Mouse (Mus musculus): ENCODE results near the gene Hdac10. TPM values are rescaled to one million over a fixed set of nuclear protein-coding genes. Genes with fewer than 3 reads are reported as not detected.

Gene Hdac10
- polyA plus RNA-seq, 1 experiment from 2014 or later: 14.2 TPM

DNA sequence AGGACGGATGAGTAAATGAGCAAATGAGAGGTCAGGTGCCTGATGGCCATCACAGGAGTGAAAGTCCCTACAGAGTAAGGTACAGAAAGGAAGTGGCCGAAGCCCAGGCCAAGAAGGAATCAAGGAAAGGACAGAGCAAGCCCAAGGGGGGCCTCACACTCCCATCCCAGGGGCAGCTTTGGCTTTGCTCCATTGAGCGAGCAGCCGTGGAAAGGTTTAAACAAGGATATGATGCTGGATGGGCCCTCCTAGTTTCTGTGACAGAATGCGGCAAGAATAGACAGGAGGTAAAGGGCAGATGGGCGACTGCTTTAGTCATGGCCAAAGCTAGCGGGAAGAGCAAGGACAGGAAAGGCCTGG is 9.5 kb upstream of the Hdac10 start:
- no peak overlapping the region for H3K4me3 ChIP-seq (ENCODE audit: low read depth, low read length)
- no peaks in the 10 kb centered on the region for H3K27me3 ChIP-seq (ENCODE audit: control insufficient read depth, insufficient read depth, low read length)
- no peaks in the 10 kb centered on the region for H3K9me3 ChIP-seq (ENCODE audit: control insufficient read depth, low read length)
- ATAC-seq (replicated peaks; ENCODE audit: low FRiP score) (no peak), DNase-seq (ENCODE audit: low spot score) (no peak)
- H3K36me3 ChIP-seq (ENCODE audit: control insufficient read depth, insufficient read depth, low read length): no peaks in the 10 kb centered on the region
- peaks cover 4% of the 10 kb centered on the region; the same call in 1 of the 2 replicates for H3K4me1 ChIP-seq (replicated peaks; ENCODE audit: control insufficient read depth, insufficient read depth, low read length)
- WGBS: 95% methylated on average over 7 of the region's 7 CpGs
- H3K27ac ChIP-seq (ENCODE audit: low read depth, low read length): no peak overlapping the region
- H3K4me2 ChIP-seq (ENCODE audit: low read depth, low read length, severe bottlenecking): no peak overlapping the region
- H3K9ac ChIP-seq (ENCODE audit: low read length): no peak overlapping the region

DNA sequence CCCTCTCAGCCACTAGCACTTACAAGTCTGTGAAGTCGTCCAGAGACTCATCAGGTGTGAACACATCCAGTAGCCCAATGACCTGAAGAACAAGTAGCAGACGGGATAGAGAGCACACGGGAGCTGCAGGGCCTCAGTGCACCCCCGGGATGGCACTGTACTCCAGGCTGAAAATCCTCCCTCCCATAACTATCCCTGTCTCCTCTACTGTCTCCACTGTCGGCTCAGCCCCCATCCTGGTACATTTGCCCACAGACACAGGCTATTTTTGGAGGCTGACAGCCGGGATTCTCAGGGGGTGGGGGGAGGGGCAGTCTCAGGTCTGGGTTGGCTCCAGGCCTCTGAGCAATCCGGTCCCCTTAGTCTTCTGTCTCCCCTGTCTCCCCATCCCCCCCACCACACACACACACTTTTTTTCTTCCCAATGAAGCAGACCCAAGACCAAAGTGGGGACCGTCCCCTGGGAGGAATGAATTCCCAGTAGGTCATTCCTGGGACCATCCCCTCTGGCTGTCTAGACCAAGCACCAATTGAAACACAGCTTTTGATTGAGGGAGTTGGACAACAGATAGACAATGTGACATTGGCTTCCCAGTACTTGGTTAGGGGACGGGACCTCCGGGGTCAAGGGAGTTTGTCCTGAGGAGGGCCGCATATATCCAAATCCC is 9.0 kb upstream of the Hdac10 start:
- DNase-seq (ENCODE audit: low spot score) (no peak), ATAC-seq (replicated peaks; ENCODE audit: low FRiP score) (no peak)
- peaks cover 4% of the 10 kb centered on the region; the same call in 1 of the 2 replicates for H3K4me1 ChIP-seq (replicated peaks; ENCODE audit: control insufficient read depth, insufficient read depth, low read length)
- H3K4me2 ChIP-seq (ENCODE audit: low read depth, low read length, severe bottlenecking): no peak overlapping the region
- no peak overlapping the region for H3K27ac ChIP-seq (ENCODE audit: low read depth, low read length)
- H3K9me3 ChIP-seq (ENCODE audit: control insufficient read depth, low read length): no peaks in the 10 kb centered on the region
- H3K4me3 ChIP-seq (ENCODE audit: low read depth, low read length): no peak overlapping the region
- H3K9ac ChIP-seq (ENCODE audit: low read length): no peak overlapping the region
- no peaks in the 10 kb centered on the region for H3K27me3 ChIP-seq (ENCODE audit: control insufficient read depth, insufficient read depth, low read length)
- no peaks in the 10 kb centered on the region for H3K36me3 ChIP-seq (ENCODE audit: control insufficient read depth, insufficient read depth, low read length)
- 80% methylated on average over 11 of the region's 11 CpGs for WGBS

DNA sequence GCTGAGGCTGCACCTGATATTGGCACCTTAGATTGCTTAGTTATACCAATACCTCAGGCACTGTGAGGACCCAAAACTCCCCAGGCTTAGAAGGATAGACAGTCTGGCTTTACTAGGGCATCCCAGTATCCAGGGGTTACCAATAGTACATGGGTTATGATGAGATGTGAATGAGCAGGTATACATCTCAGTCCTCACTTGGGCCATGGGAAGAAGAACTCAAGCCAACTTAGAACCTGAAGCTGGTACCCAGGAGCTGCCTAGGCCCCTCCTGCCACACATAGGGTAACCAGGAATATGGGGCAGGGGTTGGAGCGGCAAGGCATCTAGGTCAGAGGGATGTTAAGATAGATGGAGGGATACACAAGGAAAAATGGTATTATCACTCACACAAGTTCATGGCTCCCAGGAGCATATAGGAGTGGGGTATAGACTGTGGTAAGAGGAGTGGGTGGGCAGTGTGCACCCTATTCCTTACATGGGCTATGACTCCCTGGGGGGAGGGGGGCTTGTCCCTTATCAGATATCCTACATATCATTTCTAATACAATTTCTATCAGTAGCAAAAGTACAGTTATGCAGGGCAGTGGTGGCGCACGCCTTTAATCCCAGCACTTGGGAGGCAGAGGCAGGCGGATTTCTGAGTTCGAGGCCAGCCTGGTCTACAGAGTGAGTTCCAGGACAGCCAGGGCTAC is 8.1 kb upstream of the Hdac10 start:
- Histone ChIP-seq H3K4me3 (ENCODE audit: low read depth, low read length) (no peak overlapping the region), H3K27me3 (ENCODE audit: control insufficient read depth, insufficient read depth, low read length) (no peaks in the 10 kb centered on the region), H3K27ac (ENCODE audit: low read depth, low read length) (no peak overlapping the region), H3K9me3 (ENCODE audit: control insufficient read depth, low read length) (no peaks in the 10 kb centered on the region), H3K9ac (ENCODE audit: low read length) (no peak overlapping the region), H3K36me3 (ENCODE audit: control insufficient read depth, insufficient read depth, low read length) (no peaks in the 10 kb centered on the region), H3K4me1 (replicated peaks; ENCODE audit: control insufficient read depth, insufficient read depth, low read length) (peaks cover 4% of the 10 kb centered on the region; the same call in 1 of the 2 replicates), H3K4me2 (ENCODE audit: low read depth, low read length, severe bottlenecking) (no peak overlapping the region)
- 96% methylated on average over 4 of the region's 5 CpGs for WGBS
- DNase-seq (ENCODE audit: low spot score) (no peak), ATAC-seq (replicated peaks; ENCODE audit: low FRiP score) (no peak)

DNA sequence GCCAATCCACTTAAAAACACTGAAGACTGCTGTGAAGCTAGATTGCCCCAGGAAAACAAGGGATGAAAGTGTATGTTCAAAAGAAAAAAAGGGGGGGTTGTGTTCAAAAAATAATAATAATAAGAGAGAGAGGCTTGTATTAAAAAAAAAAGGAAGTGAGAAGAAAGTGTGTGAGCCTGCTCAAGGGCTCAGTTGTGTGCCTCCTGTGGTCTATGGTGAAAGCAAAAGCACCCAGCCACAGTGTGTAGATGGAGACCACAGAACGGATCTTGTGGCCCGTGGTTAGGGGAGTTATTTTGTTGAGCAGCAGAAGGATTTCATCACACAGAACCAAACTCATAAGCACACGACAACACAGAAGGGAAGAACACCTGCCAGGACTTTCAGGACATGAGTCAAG is 2.8 kb upstream of the Hdac10 start:
- H3K9ac ChIP-seq (ENCODE audit: low read length): no peak overlapping the region
- DNase-seq (ENCODE audit: low spot score) (no peak), ATAC-seq (replicated peaks; ENCODE audit: low FRiP score) (no peak)
- WGBS: 84% methylated on average over 3 of the region's 3 CpGs
- no peak overlapping the region for H3K27ac ChIP-seq (ENCODE audit: low read depth, low read length)
- 0 out of 2 replicates have a peak, but pooled peaks cover 2% of the 10 kb centered on the region for H3K4me1 ChIP-seq (replicated peaks; ENCODE audit: control insufficient read depth, insufficient read depth, low read length)
- H3K4me2 ChIP-seq (ENCODE audit: low read depth, low read length, severe bottlenecking): no peak overlapping the region
- no peaks in the 10 kb centered on the region for H3K9me3 ChIP-seq (ENCODE audit: control insufficient read depth, low read length)
- H3K36me3 ChIP-seq (ENCODE audit: control insufficient read depth, insufficient read depth, low read length): no peaks in the 10 kb centered on the region
- H3K27me3 ChIP-seq (ENCODE audit: control insufficient read depth, insufficient read depth, low read length): no peaks in the 10 kb centered on the region
- H3K4me3 ChIP-seq (ENCODE audit: low read depth, low read length): no peak overlapping the region

DNA sequence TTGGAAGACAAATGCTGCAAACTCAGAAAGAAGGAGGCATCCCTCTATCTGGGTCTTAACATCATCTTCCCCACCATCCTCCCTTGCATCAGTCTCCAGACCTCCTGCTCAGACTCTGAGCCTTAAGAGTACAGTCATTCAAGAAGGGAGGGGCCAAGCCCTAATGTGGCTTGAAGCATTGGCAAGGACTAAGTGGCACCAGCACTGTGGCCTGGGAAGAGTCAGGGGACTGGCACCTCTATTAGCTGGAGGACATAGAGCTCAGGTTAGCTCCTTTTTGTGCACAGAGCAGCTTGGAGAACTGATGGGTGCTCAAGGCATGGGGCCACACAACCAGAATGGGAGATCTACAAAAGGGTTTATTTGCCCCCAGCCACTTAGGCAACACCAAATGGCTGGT is 1.7 kb upstream of the Hdac10 start:
- H3K36me3 ChIP-seq (ENCODE audit: control insufficient read depth, insufficient read depth, low read length): no peaks in the 10 kb centered on the region
- no peak overlapping the region for H3K4me2 ChIP-seq (ENCODE audit: low read depth, low read length, severe bottlenecking)
- H3K9ac ChIP-seq (ENCODE audit: low read length): no peak overlapping the region
- H3K4me1 ChIP-seq (replicated peaks; ENCODE audit: control insufficient read depth, insufficient read depth, low read length): 0 out of 2 replicates have a peak, but pooled peaks cover 2% of the 10 kb centered on the region
- ATAC-seq (replicated peaks; ENCODE audit: low FRiP score): no peak
- no peaks in the 10 kb centered on the region for H3K27me3 ChIP-seq (ENCODE audit: control insufficient read depth, insufficient read depth, low read length)
- no peak overlapping the region for H3K4me3 ChIP-seq (ENCODE audit: low read depth, low read length)
- no peak for DNase-seq (ENCODE audit: low spot score)
- no peak overlapping the region for H3K27ac ChIP-seq (ENCODE audit: low read depth, low read length)
- H3K9me3 ChIP-seq (ENCODE audit: control insufficient read depth, low read length): no peaks in the 10 kb centered on the region

DNA sequence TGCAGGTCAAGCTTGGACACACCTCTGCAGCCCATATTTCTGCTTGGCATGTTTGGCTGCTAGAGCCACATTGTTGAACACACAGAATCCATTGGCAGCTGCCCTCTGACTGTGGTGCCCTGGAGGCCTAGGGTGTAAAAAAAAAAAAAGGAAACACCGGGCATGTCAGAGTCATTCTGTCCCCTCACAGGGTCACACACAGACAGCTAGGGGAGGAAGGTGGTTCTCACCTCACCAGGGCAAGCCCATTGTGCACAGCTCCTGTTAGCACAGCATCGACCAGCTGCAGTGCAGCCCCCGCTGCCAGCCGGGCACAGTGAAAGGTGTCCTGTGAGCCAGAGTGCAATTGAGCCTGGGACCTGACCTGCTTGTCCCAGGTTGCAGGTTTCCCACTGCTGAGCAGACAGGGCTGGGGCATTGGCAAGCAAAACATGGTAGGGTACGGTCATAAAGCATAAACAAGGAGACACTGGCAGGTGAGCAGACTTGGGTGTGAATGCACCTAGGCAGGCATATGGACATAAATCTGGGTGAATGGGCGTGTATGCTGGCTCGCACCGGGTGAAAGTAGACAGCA is 1.0 kb downstream of the Hdac10 start:
- peaks cover 9% of the 10 kb centered on the region for H3K4me1 ChIP-seq (replicated peaks; ENCODE audit: control insufficient read depth, insufficient read depth, low read length)
- ATAC-seq (replicated peaks; ENCODE audit: low FRiP score) (no peak), DNase-seq (ENCODE audit: low spot score) (no peak)
- peak overlapping the region; percentile 42; the same call in 1 of the 2 replicates for H3K4me3 ChIP-seq (ENCODE audit: low read depth, low read length)
- no peaks in the 10 kb centered on the region for H3K36me3 ChIP-seq (ENCODE audit: control insufficient read depth, insufficient read depth, low read length)
- 88% methylated on average over 8 of the region's 8 CpGs for WGBS
- H3K4me2 ChIP-seq (ENCODE audit: low read depth, low read length, severe bottlenecking): peak overlapping the region; percentile 63; the same call in 1 of the 2 replicates
- no peak overlapping the region for H3K27ac ChIP-seq (ENCODE audit: low read depth, low read length)
- H3K9ac ChIP-seq (ENCODE audit: low read length): peak overlapping the region; percentile 64; the same call in 1 of the 2 replicates
- H3K27me3 ChIP-seq (ENCODE audit: control insufficient read depth, insufficient read depth, low read length): no peaks in the 10 kb centered on the region
- no peaks in the 10 kb centered on the region for H3K9me3 ChIP-seq (ENCODE audit: control insufficient read depth, low read length)

DNA sequence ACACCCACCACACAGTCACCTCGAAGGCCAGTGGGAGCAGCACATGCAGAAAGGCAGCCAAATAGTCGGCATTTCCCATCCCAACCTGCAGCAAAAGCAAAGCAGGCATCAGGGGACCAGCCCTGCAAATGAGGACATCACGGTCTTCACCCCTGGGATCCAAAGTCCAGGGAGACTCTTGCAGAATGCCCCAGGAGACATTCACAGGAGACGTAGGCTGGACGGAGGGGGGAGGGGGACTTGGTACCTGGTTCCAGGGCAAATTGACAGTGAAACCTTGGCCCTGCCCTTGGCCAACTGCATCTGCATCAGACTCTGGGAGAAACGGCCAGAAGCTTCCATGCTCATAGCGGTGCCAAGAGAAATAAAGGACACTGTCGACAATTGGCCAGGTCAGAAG is 1.9 kb downstream of the Hdac10 start:
- Histone ChIP-seq H3K9ac (ENCODE audit: low read length) (no peak overlapping the region), H3K9me3 (ENCODE audit: control insufficient read depth, low read length) (no peaks in the 10 kb centered on the region)
- no peak for ATAC-seq (replicated peaks; ENCODE audit: low FRiP score)

DNA sequence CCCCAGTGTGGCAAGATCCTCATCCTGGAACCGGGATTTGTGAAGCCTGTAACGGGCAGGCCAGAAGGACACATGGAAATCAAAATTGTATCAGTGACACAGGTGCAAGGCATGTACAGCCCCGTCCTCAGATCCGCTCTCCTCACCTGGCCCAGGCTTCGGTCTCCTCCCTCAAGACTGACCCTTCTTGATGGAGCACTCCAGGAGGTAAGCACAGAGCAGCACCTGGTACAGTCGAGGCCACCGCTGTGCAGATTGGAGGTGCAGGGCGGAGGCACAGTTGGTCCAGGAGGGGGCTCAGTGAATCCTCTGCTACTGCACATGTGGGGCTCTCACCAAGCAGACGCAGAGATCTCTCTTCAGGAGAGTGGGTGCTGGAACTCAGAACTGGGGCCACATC is 3.1 kb downstream of the Hdac10 start:
- H3K4me3 ChIP-seq (ENCODE audit: low read depth, low read length): no peak overlapping the region
- H3K9ac ChIP-seq (ENCODE audit: low read length): no peak overlapping the region

More for the DNA sequence above, 1.9 kb downstream of the Hdac10 start:
- H3K4me3 ChIP-seq (ENCODE audit: low read depth, low read length): no peak overlapping the region
- no peak overlapping the region for H3K27ac ChIP-seq (ENCODE audit: low read depth, low read length)
- 92% methylated on average over 8 of the region's 8 CpGs for WGBS
- H3K4me1 ChIP-seq (replicated peaks; ENCODE audit: control insufficient read depth, insufficient read depth, low read length): peaks cover 15% of the 10 kb centered on the region
- no peak overlapping the region for H3K4me2 ChIP-seq (ENCODE audit: low read depth, low read length, severe bottlenecking)
- DNase-seq (ENCODE audit: low spot score): no peak
- H3K27me3 ChIP-seq (ENCODE audit: control insufficient read depth, insufficient read depth, low read length): no peaks in the 10 kb centered on the region
- H3K36me3 ChIP-seq (ENCODE audit: control insufficient read depth, insufficient read depth, low read length): no peaks in the 10 kb centered on the region

More for the DNA sequence above, 3.1 kb downstream of the Hdac10 start:
- Histone ChIP-seq H3K9me3 (ENCODE audit: control insufficient read depth, low read length) (no peaks in the 10 kb centered on the region), H3K36me3 (ENCODE audit: control insufficient read depth, insufficient read depth, low read length) (no peaks in the 10 kb centered on the region), H3K27ac (ENCODE audit: low read depth, low read length) (no peak overlapping the region), H3K27me3 (ENCODE audit: control insufficient read depth, insufficient read depth, low read length) (no peaks in the 10 kb centered on the region), H3K4me1 (replicated peaks; ENCODE audit: control insufficient read depth, insufficient read depth, low read length) (peaks cover 18% of the 10 kb centered on the region), H3K4me2 (ENCODE audit: low read depth, low read length, severe bottlenecking) (no peak overlapping the region)
- DNase-seq (ENCODE audit: low spot score) (no peak), ATAC-seq (replicated peaks; ENCODE audit: low FRiP score) (no peak)
- 94% methylated on average over 9 of the region's 9 CpGs for WGBS

All from forebrain, embryonic 11.5 days (tissue).